Mouse (Mus musculus) gastrocnemius, postnatal 36 days (tissue): ENCODE measurements around the gene Gatc. TPM values are rescaled to one million over a fixed set of nuclear protein-coding genes. Genes with fewer than 3 reads are reported as not detected.
A peak's percentile ranks its signal among the peaks of the same experiment; 100 is the strongest.

ENCODE experiments used
- DNase-seq, 2 experiments: peaks; one replicate each; pipeline ENCODE4 v3.0.0; 2022
- intact Hi-C: fragments of 180-260 bp; cut with DNase I; formaldehyde crosslinking; loops from one replicate; pipeline ENCODE4 v1.15.1; 2025
- total RNA-seq, 2 experiments: library from RNA; stranded (reverse); gene quantifications; 2 replicates each; pipeline ENCODE4 v1.2.3; 2021

The Gatc gene
- total RNA-seq, 2 experiments from 2014 or later: 22.0 to 22.2 TPM

GRCm38 (mm10) chr5:115300035-115300744 is 40.8 kb downstream of the Gatc start:
- intact Hi-C loops: loop anchor here (1.0 to 5.0 kb wide), 2 partner anchors 27 to 142 kb away; partner anchors contain the start of gene Srsf9
- peak; percentile 36 to 62 for DNase-seq

DNA sequence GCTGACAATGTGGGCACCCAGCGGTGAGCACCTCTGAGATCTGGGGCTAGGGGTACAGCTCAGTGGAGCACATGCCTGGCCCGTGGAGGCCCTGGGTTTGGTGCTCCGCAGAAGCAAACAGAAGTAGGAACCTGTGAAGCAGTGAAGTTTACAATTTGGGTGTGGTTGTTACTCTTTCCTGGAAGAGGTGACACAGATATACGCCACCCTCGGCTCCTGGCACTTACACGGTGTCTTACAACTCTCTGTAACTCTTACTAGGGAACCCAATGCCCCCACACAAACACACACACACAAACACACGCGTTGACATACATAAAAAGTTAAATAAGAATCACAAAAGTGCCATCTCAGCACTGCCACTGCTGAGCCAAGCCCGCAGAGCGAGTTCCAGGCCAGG is 44.6 kb downstream of the Gatc start:
- DNase-seq: no peak
- intact Hi-C loops: loop anchor here (2.0 kb wide), 1 partner anchor 48 kb away; no protein-coding TSS in a partner anchor

GRCm38 (mm10) chr5:115294173-115294572 is 46.8 kb downstream of the Gatc start:
- intact Hi-C loops: no loop called here

DNA sequence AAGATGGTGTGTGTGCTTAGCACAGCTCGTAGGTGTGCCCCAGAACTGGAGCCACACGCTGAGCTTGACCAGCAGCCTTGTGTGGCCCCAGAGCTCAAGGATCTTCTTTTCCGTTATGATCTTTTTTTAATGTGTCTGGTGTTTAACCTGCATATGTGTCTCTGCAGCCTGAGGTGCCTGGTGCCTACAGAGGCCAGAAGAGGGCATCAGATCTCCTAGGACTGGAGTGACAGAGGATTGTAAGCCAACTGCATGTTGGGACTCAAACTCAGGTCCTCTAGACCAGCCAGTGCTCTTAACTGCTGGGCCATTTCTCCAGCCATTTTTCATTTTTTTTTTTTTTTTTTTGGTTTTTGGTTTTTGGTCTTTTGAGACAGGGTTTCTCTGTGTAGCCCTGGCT is 56.2 kb downstream of the Gatc start:
- intact Hi-C loops: no loop called here

More at GRCm38 (mm10) chr5:115294173-115294572, 46.8 kb downstream of the Gatc start:
- no peak for DNase-seq

More for the DNA sequence above, 56.2 kb downstream of the Gatc start:
- no peak for DNase-seq

Other genes with a start within 250 kb of the Gatc start
- not detected for gene Gm10401, start 242.9 kb downstream of the Gatc start, total RNA-seq
- gene Acads, start 221.8 kb downstream of the Gatc start, total RNA-seq: 10 to 100 TPM; 68.8 to 71.7 TPM
- gene Unc119b, start 206.2 kb downstream of the Gatc start, total RNA-seq: 1 to 10 TPM; 8.5 to 9.0 TPM
- gene Mlec, start 183.0 kb downstream of the Gatc start, total RNA-seq: 100 to 1,000 TPM; 163 to 241 TPM
- gene Cabp1, start 146.8 kb downstream of the Gatc start, total RNA-seq: 1 to 10 TPM; 1.3 to 1.4 TPM
- gene Pop5, start 105.3 kb downstream of the Gatc start, total RNA-seq: 10 to 100 TPM; 27.9 to 28.2 TPM
- 100 to 1,000 TPM; 243 to 279 TPM for gene Rnf10, start 68.3 kb downstream of the Gatc start, total RNA-seq
- 10 to 100 TPM; 86.7 to 87.0 TPM for gene Coq5, start 61.5 kb downstream of the Gatc start, total RNA-seq
- gene Dynll1, start 40.2 kb downstream of the Gatc start, total RNA-seq: 10 to 100 TPM; 51.5 to 76.5 TPM
- gene Srsf9, start 14.0 kb downstream of the Gatc start, total RNA-seq: 10 to 100 TPM; 10.7 to 11.0 TPM
- gene Triap1, start within 50 bp of the Gatc start, total RNA-seq: 10 to 100 TPM; 16.5 to 19.4 TPM
- gene Cox6a1, start 7.8 kb upstream of the Gatc start, total RNA-seq: 10 to 100 TPM; 49.7 to 56.1 TPM
- gene Msi1, start 88.4 kb upstream of the Gatc start, total RNA-seq: under 1 TPM; 0.36 to 0.49 TPM
- not detected for gene Pla2g1b, start 125.1 kb upstream of the Gatc start, total RNA-seq
- 10 to 100 TPM; 11.2 to 12.2 TPM for gene Sirt4, start 143.5 kb upstream of the Gatc start, total RNA-seq
- gene Pxn, start 165.5 kb upstream of the Gatc start, total RNA-seq: 10 to 100 TPM; 78.1 to 80.7 TPM
- gene Rplp0, start 218.3 kb upstream of the Gatc start, total RNA-seq: 100 to 1,000 TPM; 533 to 598 TPM
- 10 to 100 TPM; 25.5 to 28.8 TPM for gene Gcn1l1, start 224.1 kb upstream of the Gatc start, total RNA-seq